Mouse (Mus musculus) neutrophil, adult 5-6 weeks (primary cell): Measurements from ENCODE around the gene Dnah3. TPM values are rescaled to one million over a fixed set of nuclear protein-coding genes. Genes with fewer than 3 reads are reported as not detected.

Source experiments
- ATAC-seq: fragments of 151-379, 151-347 bp; 2 replicates; pipeline ENCODE4 v1.8.0; 2017; ENCODE audit warnings: mild to moderate bottlenecking, moderate TSS enrichment; ENCODE audit not compliant: insufficient number of reproducible peaks, poor library complexity, low FRiP score, severe bottlenecking; ENCODE audit errors: extremely low read depth
- total RNA-seq: library from RNA; stranded (forward); fragments of 200-1000 nt; gene quantifications from 2 replicates; pipeline ENCODE4 v1.2.3, GENCODE M21; 2017

Dnah3 gene
- total RNA-seq, 1 experiment from 2014 or later: not detected

DNA sequence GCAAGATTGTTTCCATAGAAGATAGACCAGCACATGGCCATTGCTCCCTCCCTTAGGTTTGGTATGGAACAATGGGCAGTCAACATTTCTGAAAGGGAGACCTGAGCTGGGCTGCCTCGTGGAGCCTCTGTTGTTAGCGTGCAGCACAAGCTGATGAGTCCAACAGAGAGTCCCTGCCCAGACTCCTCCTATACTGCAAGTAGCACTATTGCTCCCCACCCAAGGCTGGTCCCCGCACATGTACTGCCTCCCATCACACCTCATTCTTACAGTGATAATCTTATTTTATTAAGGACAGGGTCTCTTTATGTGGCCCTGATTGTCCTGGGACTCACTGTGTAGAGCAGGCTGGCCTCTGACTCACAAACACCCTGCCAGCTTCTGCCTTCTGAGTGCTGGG is 27.0 kb downstream of the Dnah3 start:
- ATAC-seq: no peak

DNA sequence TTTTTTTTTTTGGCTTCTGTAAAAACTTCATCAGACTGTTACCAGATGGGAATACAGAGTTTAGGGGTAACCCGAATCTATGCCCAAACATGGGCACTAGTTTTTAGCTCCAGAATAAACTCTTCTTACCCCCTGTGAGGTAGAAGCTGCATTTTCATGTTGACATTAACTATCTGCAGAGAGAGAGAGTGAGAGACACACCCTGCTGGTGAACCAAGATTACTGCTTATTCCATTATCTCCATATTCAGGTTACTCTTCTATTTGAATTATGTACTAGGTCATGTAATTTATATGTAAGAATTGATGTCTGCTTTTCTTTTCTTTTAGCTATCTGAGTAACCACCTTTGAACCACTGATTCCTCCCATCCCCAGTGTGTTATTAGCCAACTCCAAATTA is 31.0 kb downstream of the Dnah3 start:
- no peak for ATAC-seq

DNA sequence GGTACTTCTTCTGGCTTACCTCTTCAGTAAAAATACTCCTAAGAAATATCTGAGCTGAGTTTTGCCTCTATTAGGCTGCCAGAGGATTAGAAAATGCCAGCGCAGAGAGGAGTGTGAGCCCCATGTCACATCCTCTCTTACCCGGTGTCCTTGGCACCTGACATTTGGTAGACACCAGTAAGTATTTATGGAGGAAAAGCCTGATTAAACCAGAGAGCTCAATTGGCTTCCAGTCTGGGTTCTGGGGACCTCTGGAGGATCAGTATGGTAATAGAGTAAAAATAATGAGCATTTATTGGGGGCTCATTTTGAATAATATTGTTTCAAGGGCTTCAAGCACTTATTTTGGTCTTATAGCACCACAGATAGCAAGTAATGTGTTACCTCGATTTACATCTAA is 39.6 kb downstream of the Dnah3 start:
- no peak for ATAC-seq

DNA sequence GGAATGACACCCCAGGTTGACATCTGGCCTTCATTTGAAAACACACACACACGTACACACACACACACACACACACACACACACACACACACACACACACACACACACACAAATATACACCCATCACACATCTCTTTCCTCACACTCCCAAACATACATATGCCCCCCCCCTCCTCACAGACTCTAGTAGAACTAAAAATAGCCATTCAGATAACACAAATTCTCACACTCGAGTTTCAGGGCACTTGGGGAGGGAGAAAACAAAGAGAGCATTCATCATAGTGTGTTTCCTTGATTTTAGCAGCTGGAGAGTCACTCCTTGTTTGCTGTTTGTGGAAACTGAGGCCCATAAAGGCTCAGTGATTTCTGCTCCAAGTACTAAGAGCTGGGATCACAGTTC is 41.1 kb downstream of the Dnah3 start:
- no peak for ATAC-seq

DNA sequence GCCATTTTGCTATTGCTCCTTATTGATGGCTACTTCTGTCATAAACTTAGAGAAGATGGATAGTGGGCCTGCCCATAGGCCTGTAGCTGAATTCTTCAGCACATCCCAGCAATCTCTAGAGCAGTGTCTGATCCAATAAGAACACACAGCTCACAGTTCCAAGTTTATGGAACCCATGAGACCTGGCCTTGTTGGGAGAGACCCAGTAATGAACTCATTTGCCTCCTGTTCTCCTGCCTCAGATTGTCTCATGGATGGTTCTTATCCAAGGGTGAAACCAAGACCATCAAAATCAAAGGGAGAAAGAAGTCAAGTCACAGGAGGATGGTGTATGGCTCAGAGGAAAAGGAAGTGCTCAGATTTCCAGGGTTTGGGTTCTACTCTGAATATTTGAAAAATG is 44.6 kb downstream of the Dnah3 start:
- ATAC-seq: no peak

DNA sequence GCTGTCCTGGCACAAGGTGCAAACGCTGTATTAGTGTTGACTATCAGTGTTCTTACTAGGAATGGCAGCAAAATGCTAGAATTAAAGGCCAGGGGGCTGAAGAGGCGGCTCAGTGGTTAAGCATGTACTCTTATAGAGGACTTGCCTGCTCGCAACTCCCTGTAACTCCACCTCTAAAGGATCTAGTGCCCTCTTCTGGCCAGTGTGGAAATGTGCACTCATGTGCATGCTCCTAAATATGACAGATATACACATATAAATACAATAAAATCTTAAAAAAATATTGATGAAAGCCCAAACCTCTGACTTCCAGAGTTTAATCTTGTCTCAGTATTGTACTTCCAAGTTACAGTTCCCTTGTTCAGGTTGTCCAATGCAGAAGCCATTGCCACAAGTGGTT is 51.1 kb downstream of the Dnah3 start:
- no peak for ATAC-seq

DNA sequence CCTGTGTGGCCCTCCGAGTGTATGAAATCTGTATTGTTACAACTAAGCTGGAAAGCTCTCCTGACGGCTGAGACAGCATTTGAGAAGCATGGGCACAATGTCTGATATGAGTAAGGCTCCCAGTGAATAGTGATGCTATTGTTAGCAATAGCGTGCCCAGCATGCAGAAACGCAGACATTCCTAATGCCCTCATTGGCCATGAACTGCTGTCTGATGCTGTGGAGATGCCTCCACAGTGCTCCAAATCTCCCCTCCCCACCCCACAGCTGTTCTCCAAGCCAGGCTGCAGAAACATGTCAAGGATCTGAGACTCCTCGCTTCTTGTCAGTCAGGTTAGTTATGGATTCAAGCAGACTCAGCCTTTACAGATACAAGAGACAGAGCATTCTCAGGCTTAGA is 58.7 kb downstream of the Dnah3 start:
- ATAC-seq: no peak

DNA sequence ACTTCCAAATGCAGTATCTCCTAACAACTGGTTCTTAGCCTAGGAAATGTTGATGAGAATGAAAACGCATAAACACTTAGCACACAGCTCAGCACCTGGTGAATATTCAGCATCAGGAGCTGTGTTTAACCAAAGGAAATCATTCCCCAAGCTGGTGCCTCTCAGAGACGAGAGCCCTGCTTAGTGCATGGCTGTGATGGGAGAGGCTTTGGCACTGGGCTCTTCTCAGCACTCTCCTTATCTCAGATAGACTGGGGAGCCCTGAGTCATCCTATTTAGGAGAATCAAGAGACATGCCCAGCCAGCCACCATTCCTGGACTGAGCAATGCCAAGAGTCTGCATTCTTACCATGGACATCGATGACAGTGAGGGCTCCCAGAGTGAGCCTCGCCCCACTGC is 60.1 kb downstream of the Dnah3 start:
- no peak for ATAC-seq

DNA sequence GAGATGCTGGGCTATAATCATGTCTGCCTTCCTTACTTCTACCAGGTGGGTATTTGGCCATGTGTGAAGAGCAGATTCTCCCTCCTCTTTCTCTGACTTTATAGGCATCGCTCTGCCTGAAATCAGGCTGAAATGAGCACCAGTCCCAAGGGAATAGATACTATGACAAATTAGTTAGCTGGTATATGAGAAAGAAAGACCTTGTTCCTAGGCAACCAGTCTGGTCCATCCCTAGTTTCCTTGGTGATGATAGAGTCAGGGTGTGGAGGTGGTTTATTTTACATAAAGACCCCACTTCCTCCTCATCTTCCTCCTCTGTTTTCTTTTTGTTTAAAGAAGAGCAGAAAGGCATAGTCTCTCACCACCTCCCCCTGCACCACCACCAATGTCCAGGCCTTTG is 60.5 kb downstream of the Dnah3 start:
- no peak for ATAC-seq

DNA sequence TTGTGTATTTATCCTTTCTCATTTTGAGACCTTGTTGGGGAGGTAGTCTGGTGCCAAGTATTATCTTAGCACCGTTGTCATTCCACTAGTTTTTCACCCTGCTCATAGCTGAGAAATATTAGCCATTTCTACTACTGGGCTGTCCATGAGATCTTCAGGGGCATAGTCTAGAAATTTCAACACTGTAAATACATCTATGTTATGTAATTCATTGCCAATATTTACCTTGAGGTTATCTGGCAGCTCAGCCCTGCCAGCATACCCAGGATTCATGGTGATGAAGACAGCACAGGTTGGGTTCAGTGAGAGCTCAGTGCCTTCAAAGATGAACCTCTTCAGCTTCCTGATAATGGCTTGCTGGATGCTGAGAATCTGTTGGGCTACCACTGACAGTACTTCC is 66.4 kb downstream of the Dnah3 start:
- ATAC-seq: no peak

DNA sequence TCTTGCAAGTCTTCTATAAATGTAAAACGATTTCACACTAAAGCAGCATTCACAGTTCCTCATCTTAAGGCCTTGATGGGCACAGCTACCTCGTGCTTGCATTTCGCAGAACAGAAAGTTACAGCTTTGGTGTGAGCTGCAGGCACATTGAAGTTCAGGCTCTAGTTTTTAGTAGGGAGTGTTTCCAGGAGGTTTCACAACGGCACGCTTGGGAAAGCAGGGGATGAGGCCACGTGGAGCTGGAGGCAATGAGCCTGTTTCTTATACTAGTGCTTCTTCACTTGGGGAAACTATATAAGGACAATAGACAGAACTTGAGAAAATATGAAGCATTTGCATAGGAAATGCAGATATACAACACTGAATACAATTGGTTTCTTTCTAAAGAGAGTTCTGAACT is 98.0 kb downstream of the Dnah3 start:
- no peak for ATAC-seq

DNA sequence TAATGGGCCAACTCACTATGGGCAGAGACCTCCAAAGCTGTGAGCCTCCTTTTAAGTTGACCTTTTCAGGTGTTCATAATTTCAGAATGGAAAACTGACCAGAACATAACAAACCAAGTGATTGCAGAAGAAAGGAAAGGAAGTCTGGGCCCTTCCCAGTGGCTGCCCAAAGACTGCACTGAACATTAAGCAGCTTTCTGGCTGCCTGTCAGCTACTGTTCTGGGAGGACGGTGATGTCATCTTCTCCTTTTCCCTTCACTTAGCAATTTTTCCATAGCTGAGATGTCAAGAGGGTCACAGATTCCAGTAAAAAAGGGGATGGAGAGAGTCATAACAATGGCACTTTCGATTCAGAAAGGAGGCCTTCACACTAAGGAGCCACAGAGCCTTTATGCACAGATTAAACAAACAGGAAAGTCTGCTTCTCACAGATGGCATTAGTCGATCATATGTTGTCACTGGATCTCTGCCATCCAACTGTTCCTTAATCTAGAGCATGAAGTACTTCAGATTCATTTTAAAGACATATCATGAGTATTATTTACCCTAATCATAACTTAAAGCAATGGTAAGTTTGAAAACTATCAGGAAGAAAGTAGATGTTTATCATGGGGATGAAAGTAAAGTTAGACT is 109.7 kb downstream of the Dnah3 start:
- ATAC-seq: no peak

DNA sequence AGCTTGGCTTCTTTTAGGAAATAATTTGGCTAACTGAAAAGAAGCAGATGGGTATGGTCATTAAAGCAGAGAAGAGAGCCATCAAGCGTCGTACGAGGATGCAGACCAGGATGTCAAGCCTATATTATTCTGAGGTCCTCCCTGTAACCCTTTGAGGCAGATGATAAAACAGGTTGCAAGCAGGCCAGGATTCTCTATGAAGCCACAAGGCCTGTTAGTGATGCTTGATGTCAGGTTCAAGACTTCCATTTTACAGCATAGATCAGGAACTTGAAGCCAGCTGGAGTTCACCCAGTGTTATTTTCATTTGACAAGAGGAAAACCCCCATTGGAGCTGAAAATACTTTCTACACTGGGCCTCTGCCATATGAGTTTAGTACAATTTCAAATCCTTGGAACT is 114.9 kb downstream of the Dnah3 start:
- no peak for ATAC-seq

DNA sequence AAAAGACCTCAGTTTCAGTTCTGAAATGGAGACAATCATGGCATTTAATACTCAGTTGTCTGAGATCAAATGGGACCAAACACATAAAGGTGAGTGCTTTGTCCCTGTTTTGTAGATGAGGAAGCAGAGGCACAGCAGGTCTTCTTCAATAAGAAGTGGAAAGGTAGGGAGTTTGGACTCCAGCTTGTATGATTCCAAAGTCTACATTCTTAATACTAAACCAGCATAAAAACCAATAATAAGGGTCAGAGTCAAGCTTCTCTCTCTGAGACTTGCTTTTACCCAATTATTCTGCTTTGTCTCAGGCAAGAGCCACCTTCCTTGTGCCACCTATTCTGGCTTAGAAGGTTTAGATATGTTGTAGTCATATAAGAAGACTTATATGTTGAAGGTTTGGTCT is 116.5 kb downstream of the Dnah3 start:
- ATAC-seq: no peak

DNA sequence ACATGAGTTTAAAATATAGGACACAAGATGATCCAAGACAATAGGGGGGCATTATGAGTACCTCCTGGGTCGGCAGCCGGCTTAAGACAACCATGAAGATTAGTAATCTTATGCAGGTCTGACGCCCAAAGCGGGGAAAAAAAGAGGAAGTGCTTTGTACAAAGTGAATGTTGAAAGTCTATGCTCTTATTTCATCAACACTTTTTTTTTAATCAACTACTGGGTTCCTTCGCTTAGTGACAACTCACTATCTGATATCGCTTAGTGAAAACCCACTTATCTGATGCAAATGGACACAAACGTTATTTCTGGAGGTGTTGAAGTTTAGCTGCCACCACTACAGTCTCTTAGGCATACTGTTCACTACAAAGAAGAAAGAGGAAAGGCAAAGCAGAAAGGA is 117.5 kb downstream of the Dnah3 start:
- no peak for ATAC-seq

DNA sequence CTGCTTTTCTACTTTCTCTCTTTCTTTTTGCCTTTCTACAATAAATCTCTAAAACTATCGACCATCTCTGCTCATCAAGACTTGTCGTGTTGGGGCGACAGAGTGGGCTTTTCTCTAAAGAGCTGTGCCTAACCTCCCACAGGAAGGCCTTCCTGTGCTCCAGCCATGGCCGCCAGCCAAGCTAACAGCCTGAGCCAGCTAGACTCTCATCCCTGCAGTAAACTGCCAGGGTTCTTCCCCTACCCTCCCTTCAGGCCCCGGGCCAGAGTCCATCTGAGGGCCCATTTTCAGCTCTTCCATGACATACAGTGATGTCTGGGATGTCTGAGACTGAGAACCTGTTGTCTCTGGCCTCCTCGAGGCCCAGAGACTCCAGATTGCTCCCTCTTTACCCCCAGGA is 118.8 kb downstream of the Dnah3 start:
- ATAC-seq: no peak

DNA sequence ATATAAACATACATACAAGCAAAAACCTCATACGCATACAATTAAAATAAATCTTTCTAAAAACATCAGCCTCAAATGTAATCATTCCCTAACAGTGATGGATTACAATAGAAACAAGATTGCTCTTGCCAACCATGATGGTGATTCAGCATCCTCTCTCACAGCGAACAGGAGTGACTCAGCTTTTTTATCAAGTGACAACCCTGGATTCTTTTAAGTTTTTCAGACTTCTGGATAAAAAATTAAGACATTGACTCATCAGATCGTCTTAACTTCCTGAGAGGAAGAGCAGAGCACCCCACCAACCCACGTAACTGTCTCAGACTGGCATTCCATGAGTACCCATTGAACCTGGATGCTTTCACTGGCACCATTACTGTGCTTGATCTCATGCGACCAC is 120.9 kb downstream of the Dnah3 start:
- ATAC-seq: no peak

DNA sequence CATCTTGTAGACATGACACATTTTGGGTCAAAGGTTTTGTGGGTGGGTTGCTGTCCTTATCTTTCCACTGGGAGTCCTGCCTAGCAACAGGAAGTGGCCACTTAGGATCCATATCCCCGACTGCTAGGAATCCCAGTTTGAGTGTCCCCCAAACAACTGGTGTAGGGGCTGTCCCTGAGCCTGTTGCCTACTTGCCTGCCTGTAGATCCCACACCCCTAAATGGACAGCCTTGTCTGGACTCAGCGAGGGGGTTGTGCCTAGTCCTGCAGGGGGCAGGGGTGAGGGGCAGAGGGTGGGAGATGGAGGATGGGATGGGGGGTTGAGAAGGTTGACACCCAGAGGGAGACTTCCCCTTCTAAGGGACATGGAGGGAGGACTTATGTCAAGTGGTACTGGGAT is 125.8 kb downstream of the Dnah3 start:
- ATAC-seq: no peak

DNA sequence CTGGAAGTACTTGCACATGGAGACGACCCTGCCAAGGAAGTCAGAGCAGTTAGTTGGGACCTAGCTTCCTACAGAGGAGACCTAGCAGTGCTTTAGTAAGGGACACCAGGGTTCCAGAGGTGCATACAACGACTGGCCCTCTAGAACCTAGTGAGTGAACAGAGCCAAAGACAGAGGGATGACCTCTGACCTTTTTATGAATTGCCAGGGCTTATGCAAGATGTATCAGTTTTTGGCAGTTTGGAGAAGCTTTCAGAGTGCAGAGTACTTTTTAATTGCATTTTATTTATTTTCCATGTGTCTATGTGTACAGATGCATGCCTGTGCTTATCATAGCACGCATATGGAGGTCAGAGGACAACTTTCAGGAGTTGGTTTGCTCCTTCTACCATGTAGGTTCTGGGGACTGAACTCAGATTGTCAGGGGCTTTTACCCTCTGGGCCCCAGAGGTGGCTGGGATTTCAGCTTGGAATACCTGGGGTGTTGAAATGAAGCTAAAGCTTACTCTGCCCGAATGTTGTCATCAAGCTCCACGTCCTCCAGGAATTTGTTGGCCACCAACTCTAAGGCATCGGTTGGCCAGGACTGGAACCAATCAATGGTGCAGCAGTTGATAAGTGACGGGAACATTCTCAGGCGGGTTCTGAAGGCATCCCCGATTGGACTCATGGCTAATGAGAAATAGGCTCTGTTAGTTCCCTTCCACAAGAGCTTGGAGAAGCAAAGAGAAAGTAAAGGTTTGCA is 129.3 kb downstream of the Dnah3 start:
- ATAC-seq: no peak

DNA sequence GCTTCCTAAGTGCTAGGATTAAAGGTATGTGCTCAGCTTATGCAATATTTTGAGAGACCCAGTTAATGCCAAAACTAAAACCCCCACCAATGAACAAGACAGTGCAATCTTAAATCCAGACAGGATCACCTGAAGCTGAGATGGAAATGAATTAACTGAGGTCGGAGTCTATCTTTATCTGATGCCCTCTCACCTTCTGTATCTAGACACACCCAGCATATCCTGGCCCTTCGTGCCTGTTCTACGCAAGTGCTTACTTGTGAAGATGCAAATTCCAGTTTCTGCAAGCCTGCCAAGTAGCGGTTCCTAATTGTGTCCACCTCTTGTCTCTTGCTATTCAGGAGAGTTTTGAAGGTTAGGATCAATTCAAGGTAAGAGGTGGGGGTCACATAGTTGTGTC is 129.9 kb downstream of the Dnah3 start:
- no peak for ATAC-seq

DNA sequence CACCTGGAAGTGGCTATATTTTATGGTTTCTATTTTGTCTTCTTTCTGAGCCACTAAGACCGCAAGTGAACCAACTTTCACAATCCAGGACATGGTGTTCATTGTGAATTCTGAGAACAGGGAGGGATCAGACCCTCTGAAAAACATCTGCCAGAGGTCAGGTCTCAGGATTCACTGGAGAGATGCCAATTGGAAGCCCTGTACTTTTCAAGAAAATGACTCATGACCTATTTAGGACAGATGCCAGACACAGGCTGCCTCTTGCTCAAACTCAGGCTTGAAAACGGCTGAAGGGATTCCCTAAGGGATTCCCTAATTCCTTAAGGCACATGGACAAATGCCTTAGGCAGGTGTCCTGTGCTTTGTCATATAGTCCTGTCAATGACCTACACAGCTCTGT is 134.0 kb downstream of the Dnah3 start:
- ATAC-seq: no peak
